Comparison of ENCODE assay signal across 11 mouse cellular contexts in the genomic region with DNA sequence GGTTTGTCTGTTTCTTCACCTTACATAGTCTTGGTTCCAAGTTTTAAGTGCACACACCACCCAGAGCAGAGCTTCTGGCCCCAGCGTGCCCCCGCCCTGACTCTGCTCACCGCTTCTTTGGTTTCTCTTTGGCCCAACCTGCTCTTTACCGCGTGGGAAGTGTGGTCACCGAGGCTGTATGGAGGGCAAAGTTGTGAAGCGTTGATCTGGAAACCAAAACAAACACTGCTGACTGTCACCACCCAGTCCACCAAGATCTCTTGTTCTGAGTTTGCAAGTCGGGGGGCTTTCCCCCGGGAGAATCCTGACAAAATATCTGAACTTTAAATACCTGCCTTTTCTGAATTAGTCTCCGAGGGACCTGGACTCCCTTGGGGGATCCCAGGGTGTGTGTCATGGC. TPM values are rescaled to one million over a fixed set of nuclear protein-coding genes. Genes with fewer than 3 reads are reported as not detected.
DNase-seq lines count a peak whose midpoint lies in the region; ATAC-seq and TF ChIP-seq lines count a peak whose summit lies in the region.
"Had no signal": no experiment of that assay in that cellular context is flagged by ENCODE, and none has a peak within 500 bp of the region (broad histone marks: within the 10 kb centered on the region; RNA-seq: fewer than 3 reads in every experiment).

No protein-coding gene starts in this region.

- H3K36me3 ChIP-seq in kidney, postnatal 0 days (ENCODE audit: insufficient read depth, low read length), result no peaks in the 10 kb centered on the region
- H3K36me3 ChIP-seq in neural tube, embryonic 13.5 days, result no peaks in the 10 kb centered on the region
- H3K36me3 ChIP-seq: embryonic facial prominence, embryonic 13.5 days had no signal

- peaks cover 66% of the 10 kb centered on the region for H3K4me1 ChIP-seq in kidney, postnatal 0 days (replicated peaks; ENCODE audit: insufficient read depth, low read length)
- peaks cover 89% of the 10 kb centered on the region for H3K4me1 ChIP-seq in neural tube, embryonic 13.5 days (replicated peaks)

- ATAC-seq in kidney, postnatal 0 days (replicated peaks; ENCODE audit: low FRiP score, low read depth), result no peak
- no peak for ATAC-seq in neural tube, embryonic 13.5 days (ENCODE audit: low read depth)
- ATAC-seq in frontal cortex, adult (ENCODE audit: low TSS enrichment), result no peak

- H3K4me2 ChIP-seq in kidney, postnatal 0 days (ENCODE audit: low read length), result peak overlapping the region; percentile 42
- peak overlapping the region; percentile 89 for H3K4me2 ChIP-seq in neural tube, embryonic 13.5 days
- H3K4me2 ChIP-seq: embryonic facial prominence, embryonic 13.5 days had no signal

- no peak for TF ChIP-seq CTCF in kidney, postnatal 0 days (IDR thresholded peaks at IDR 0.05; ENCODE audit: low read depth)

- no peaks in the 10 kb centered on the region for H3K27me3 ChIP-seq in kidney, postnatal 0 days (ENCODE audit: insufficient read depth, low read length)
- H3K27me3 ChIP-seq in neural tube, embryonic 13.5 days, result no peaks in the 10 kb centered on the region
- H3K27me3 ChIP-seq: embryonic facial prominence, embryonic 13.5 days had no signal

- H3K9me3 ChIP-seq in kidney, postnatal 0 days (replicated peaks; ENCODE audit: low read length), result no peaks in the 10 kb centered on the region
- no peaks in the 10 kb centered on the region for H3K9me3 ChIP-seq in neural tube, embryonic 13.5 days
- H3K9me3 ChIP-seq: embryonic facial prominence, embryonic 13.5 days had no signal

- H3K4me3 ChIP-seq in kidney, postnatal 0 days (replicated peaks; ENCODE audit: low read depth, low read length), result no peak overlapping the region
- no peak overlapping the region for H3K4me3 ChIP-seq in neural tube, embryonic 13.5 days
- H3K4me3 ChIP-seq: embryonic facial prominence, embryonic 13.5 days had no signal

- peak overlapping the region; percentile 40; the same call in 1 of the 2 replicates for H3K9ac ChIP-seq in kidney, postnatal 0 days (ENCODE audit: low read depth, low read length)
- peak overlapping the region; percentile 54 for H3K9ac ChIP-seq in neural tube, embryonic 13.5 days
- H3K9ac ChIP-seq: embryonic facial prominence, embryonic 13.5 days had no signal

- DNase-seq in kidney, postnatal 0 days (ENCODE audit: low spot score), result peak; percentile 35
- no peak for DNase-seq in kidney, postnatal 36 days
- DNase-seq in adipocyte (ENCODE audit: low spot score), result peak; percentile 30
- DNase-seq in heart, postnatal 4 days, result peak; percentile 27
- DNase-seq in right cerebral cortex, adult 18-20 months, result no peak
- DNase-seq: kidney, adult 9 months; thymus, postnatal 36 days had no signal

- H3K27ac ChIP-seq in kidney, postnatal 0 days, result peak overlapping the region; percentile 89
- peak overlapping the region; percentile 91 for H3K27ac ChIP-seq in neural tube, embryonic 13.5 days (replicated peaks)
- H3K27ac ChIP-seq: embryonic facial prominence, embryonic 13.5 days had no signal

- WGBS in kidney, postnatal 0 days, result 16% methylated on average over 10 of the region's 10 CpGs
- WGBS in neural tube, embryonic 13.5 days, result 50% methylated on average over 10 of the region's 10 CpGs

RNA-seq across cellular contexts. Expression of gene Gm21969, which starts 24.0 kb away (rescaled TPM):
- polyA plus RNA-seq in kidney, postnatal 0 days (2015; fragmentation: Nextera tagmentation; extraction: Ambion mirVana), result 0.04 TPM in 1 of 2 replicates, not detected in the other
- total RNA-seq in heart, postnatal 4 days (2021), result not detected
- not detected in 2 replicates for polyA plus RNA-seq in neural tube, embryonic 13.5 days (2015; fragmentation: Nextera tagmentation; extraction: Ambion mirVana)
- total RNA-seq: monocyte, adult 5-6 weeks had no signal
- polyA plus RNA-seq: embryonic facial prominence, embryonic 13.5 days had no signal

RNA-seq across cellular contexts. Expression of gene Aldh4a1, which starts 43.7 kb away (rescaled TPM):
- polyA plus RNA-seq in kidney, postnatal 0 days (2015; fragmentation: Nextera tagmentation; extraction: Ambion mirVana), result 91.0 and 106 TPM in 2 replicates
- 10 to 100 TPM; 15.1 to 15.4 TPM for total RNA-seq in heart, postnatal 4 days (2021)
- polyA plus RNA-seq in neural tube, embryonic 13.5 days (2015; fragmentation: Nextera tagmentation; extraction: Ambion mirVana), result 23.6 and 24.5 TPM in 2 replicates

RNA-seq across cellular contexts. Expression of gene Iffo2, which starts 48.7 kb away (rescaled TPM):
- polyA plus RNA-seq in kidney, postnatal 0 days (2015; fragmentation: Nextera tagmentation; extraction: Ambion mirVana), result 4.8 and 5.1 TPM in 2 replicates
- total RNA-seq in heart, postnatal 4 days (2021), result 10 to 100 TPM; 14.2 to 14.6 TPM
- polyA plus RNA-seq in neural tube, embryonic 13.5 days (2015; fragmentation: Nextera tagmentation; extraction: Ambion mirVana), result 4.6 and 5.3 TPM in 2 replicates

Comparison
In these comparisons a context has a peak if more than half of its experiments do, and no peak if none do; other contexts are left out.
1. DNase-seq: peak in kidney, postnatal 0 days (single experiment), adipocyte (single experiment) and heart, postnatal 4 days (single experiment); none in kidney, postnatal 36 days (0 of 2) and right cerebral cortex, adult 18-20 months (single experiment).